Mouse (Mus musculus): ENCODE data around the gene Spocd1.

DNA sequence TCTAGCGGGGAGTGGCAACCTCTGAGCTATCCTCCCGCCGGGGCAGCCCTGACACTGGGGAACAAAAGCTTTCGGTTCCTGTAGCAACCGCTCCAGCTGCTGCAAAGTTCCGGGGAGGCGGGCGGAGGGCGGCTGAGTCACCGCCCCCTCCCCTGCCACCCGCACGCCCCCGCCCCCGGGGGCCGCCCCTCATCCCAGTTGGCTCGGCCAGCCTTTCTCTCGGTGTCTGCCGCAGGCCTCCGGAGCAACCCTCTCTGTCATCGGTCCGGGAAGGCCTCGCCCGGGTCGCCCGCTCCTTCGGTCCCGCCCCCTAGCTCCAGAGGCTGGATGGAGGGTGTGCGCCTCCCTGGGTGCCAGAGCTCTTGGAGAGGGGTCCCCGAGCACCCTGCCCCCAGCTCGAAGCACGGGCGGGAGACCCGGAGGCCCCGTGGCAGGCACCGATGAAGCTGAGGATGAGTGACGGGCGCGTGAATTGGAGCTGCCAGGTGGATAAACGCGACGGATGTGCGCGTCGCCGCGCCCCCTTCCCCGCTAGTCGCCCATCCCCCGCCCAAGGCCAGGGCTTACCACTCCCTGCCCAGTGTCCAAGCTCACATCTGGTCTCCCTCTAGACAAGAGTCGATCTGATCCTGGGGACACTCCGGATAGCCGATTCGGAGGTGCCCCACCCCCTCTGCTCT is 58.9 kb downstream of the Spocd1 start:
- TF ChIP-seq HCFC1 (IDR thresholded peaks at IDR 0.05; ENCODE audit: borderline replicate concordance, insufficient read depth, low read length) (no peak), ZC3H11A (IDR thresholded peaks at IDR 0.05; ENCODE audit: borderline replicate concordance, low read depth, low read length) (no peak), CHD2 (IDR thresholded peaks at IDR 0.05; ENCODE audit: low read depth, low read length) (no peak)
